Mouse (Mus musculus) neutrophil, adult 5-6 weeks (primary cell): Measurements from ENCODE around the gene Lrmda. TPM values are rescaled to one million over a fixed set of nuclear protein-coding genes. Genes with fewer than 3 reads are reported as not detected.

Experiments
- ATAC-seq: fragments of 151-379, 151-347 bp; 2 replicates; pipeline ENCODE4 v1.8.0; 2017; ENCODE audit warnings: mild to moderate bottlenecking, moderate TSS enrichment; ENCODE audit not compliant: insufficient number of reproducible peaks, poor library complexity, low FRiP score, severe bottlenecking; ENCODE audit errors: extremely low read depth
- total RNA-seq: library from RNA; stranded (forward); fragments of 200-1000 nt; gene quantifications from 2 replicates; pipeline ENCODE4 v1.2.3, GENCODE M21; 2017

Lrmda gene
- total RNA-seq, 1 experiment from 2014 or later, result 5.2 TPM

- ATAC-seq, result no peak
These were observed 319.7 kb downstream of the Lrmda start for GRCm38 (mm10) chr14:22339176-22339575.

GRCm38 (mm10) chr14:22343357-22343756, 323.8 kb downstream of the Lrmda start:
- ATAC-seq, result no peak

- ATAC-seq, result no peak
These were observed 325.7 kb downstream of the Lrmda start for GRCm38 (mm10) chr14:22345248-22345647.

GRCm38 (mm10) chr14:22353626-22354025, 334.1 kb downstream of the Lrmda start:
- ATAC-seq, result no peak

GRCm38 (mm10) chr14:22354769-22355574, 335.5 kb downstream of the Lrmda start:
- no peak for ATAC-seq

- ATAC-seq, result no peak
These were observed 338.5 kb downstream of the Lrmda start for GRCm38 (mm10) chr14:22357991-22358503.

- no peak for ATAC-seq
These were observed 344.7 kb downstream of the Lrmda start for GRCm38 (mm10) chr14:22364010-22364748.

- ATAC-seq, result no peak
These were observed 345.4 kb downstream of the Lrmda start for GRCm38 (mm10) chr14:22364771-22365355.

GRCm38 (mm10) chr14:22367615-22368014, 348.1 kb downstream of the Lrmda start:
- no peak for ATAC-seq

GRCm38 (mm10) chr14:22371136-22371535, 351.6 kb downstream of the Lrmda start:
- ATAC-seq, result no peak

GRCm38 (mm10) chr14:22372666-22373360, 353.3 kb downstream of the Lrmda start:
- ATAC-seq, result no peak

- ATAC-seq, result no peak
These were observed 353.8 kb downstream of the Lrmda start for GRCm38 (mm10) chr14:22373361-22373745.

GRCm38 (mm10) chr14:22377148-22377547, 357.6 kb downstream of the Lrmda start:
- no peak for ATAC-seq

- no peak for ATAC-seq
These were observed 362.6 kb downstream of the Lrmda start for GRCm38 (mm10) chr14:22382101-22382500.

- no peak for ATAC-seq
These were observed 374.1 kb downstream of the Lrmda start for GRCm38 (mm10) chr14:22393616-22394015.

- no peak for ATAC-seq
These were observed 382.9 kb downstream of the Lrmda start for GRCm38 (mm10) chr14:22402411-22402810.

GRCm38 (mm10) chr14:22406623-22407022, 387.1 kb downstream of the Lrmda start:
- no peak for ATAC-seq

- no peak for ATAC-seq
These were observed 391.3 kb downstream of the Lrmda start for GRCm38 (mm10) chr14:22410826-22411225.

- no peak for ATAC-seq
These were observed 393.7 kb downstream of the Lrmda start for GRCm38 (mm10) chr14:22413220-22413619.
